Mouse (Mus musculus): Measurements from ENCODE around the gene P2ry6. TPM values are rescaled to one million over a fixed set of nuclear protein-coding genes. Genes with fewer than 3 reads are reported as not detected.

P2ry6 gene
- polyA plus RNA-seq, 1 experiment from 2014 or later = 3.0 TPM

DNA sequence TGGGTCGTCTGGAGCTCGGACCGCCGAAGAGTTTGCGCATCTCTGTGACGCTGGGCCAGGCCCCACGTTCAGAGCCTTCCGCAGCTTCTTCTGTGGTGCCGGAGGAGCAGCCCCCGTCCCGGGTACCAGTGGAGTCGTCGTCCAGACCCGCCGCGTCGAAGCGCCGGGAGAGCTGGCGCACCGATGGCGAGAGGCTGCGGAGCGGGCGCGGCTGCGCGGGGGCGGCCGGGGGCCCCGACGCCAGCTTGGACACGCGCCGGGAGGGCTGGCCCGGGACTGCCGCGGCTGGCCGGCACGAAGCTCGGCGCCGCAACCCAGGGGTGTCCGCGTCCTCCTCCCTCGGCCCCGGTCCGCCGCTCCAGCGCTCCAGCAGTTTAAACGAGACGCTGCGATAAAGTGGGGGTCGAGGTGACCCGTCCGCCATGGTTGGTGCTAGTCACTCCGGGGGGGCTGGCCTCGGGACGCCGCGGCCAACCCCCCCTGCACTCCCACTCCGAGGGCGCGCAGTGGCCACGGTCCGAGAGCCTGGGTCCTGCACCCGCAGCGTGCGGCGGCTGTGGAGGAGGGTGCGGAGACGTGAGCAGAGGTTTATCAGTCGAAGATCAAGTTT, 43.0 kb downstream of the P2ry6 start:
- Histone ChIP-seq H3K27ac (replicated peaks) (peak overlapping the region; percentile 99), H3K36me3 (replicated peaks) (peaks cover 31% of the 10 kb centered on the region), H3K9me3 (no peaks in the 10 kb centered on the region), H3K4me1 (peaks cover 63% of the 10 kb centered on the region), H3K4me3 (peak overlapping the region; percentile 91), H3K27me3 (replicated peaks; ENCODE audit: low read depth, poor library complexity, severe bottlenecking) (peaks cover 5% of the 10 kb centered on the region; the same call in 1 of the 2 replicates)
- DNase-seq (ENCODE audit: low spot score) = no peak
- under 1% methylated on average over 73 of the region's 73 CpGs for WGBS

DNA sequence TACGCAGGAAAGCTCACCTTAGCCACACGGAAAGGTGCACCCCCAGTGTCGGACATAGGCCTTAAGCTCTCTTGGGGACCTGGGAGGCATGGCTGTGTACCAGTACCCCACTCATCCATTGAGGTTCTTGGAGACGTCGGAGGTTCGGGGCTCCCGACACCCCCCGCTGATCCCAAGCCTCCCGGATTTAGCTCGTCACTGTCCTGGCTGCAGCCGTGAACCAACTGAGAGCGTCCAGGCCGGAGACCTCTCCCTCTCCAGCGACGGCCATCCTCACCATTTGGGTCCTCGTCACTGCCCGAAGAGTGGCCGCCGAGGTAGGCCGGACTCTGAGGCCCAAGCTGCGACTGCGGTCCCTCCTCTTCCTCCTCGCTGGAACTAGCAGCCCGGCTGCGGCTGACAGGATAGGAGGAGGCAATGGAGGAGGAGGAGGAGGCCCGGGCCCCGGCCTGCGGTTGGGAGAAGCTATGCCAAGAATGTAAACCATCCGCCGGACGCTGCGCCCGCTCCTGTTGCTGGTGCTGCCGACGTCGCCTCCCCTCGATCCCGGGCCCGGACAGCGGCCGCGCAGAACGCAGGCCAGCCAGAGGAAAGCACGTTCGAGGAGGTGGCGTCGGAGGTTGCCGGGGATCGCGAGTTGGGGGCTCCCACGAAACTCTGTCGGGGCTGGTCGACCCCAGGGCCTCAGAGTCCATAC, 43.7 kb downstream of the P2ry6 start:
- Histone ChIP-seq H3K27me3 (replicated peaks; ENCODE audit: low read depth, poor library complexity, severe bottlenecking) (peaks cover 5% of the 10 kb centered on the region; the same call in 1 of the 2 replicates), H3K36me3 (replicated peaks) (peaks cover 36% of the 10 kb centered on the region), H3K4me1 (peaks cover 69% of the 10 kb centered on the region), H3K4me3 (peak overlapping the region; percentile 91), H3K27ac (replicated peaks) (peak overlapping the region; percentile 99), H3K9me3 (no peaks in the 10 kb centered on the region)
- 2% methylated on average over 53 of the region's 53 CpGs for WGBS
- peak; percentile 87 for DNase-seq (ENCODE audit: low spot score)

DNA sequence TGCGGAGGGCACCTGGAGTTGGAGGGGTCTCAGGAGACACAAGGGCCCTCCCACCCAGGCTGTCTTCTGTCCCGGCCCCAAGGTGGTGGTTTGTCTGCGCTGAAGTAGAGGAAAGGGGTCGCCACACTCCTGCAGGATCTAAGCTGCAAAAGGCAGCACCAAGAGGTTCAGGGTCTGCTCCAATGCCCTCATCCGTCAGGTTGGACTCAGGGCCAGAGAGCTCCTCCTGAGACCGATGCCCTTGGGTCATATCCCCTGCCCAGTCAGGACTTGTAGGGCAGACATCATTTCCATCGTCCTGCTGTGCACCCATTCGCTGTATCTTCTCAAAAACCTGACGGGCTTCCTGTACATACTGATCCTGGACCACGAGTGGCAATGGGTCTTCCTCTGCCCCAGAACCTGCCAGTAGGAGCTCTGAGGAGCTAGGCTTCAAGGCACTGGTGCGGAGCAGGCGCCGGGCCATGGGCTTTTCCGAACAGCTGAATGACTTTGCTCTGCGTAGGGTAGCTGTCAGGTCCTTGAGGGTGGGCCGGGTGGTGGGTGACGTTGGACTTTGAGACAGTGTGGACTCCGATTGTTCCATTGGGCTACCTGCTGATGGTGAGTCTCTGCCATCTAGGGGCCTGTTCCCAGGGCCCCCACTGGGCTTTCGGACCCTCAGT, 44.7 kb downstream of the P2ry6 start:
- peaks cover 45% of the 10 kb centered on the region for H3K36me3 ChIP-seq (replicated peaks)
- DNase-seq (ENCODE audit: low spot score) = no peak
- H3K9me3 ChIP-seq = no peaks in the 10 kb centered on the region
- H3K4me3 ChIP-seq = peak overlapping the region; percentile 91
- WGBS = 75% methylated on average over 19 of the region's 19 CpGs
- peak overlapping the region; percentile 99; the same call in 1 of the 2 replicates for H3K27ac ChIP-seq (replicated peaks)
- H3K4me1 ChIP-seq = peaks cover 79% of the 10 kb centered on the region
- peaks cover 5% of the 10 kb centered on the region; the same call in 1 of the 2 replicates for H3K27me3 ChIP-seq (replicated peaks; ENCODE audit: low read depth, poor library complexity, severe bottlenecking)

DNA sequence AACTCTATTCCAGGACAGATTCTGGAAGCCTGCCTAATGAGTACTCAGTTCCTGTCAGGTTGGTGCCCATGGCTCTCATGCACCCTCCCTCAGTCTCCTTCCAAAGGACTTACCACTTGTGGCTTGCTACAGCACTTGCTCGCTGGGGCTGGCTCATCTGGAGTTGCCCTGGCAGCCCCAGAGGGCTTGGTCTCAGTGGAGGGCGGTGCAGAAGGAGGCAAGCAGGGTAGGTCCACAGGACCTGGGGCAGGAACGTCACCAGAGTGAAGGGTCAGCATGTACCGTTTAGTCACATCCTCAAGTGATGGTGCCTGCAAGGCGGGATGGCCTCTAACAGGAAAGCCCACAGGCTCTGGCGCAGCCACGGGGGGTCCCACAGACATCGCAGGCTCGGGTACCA, 46.0 kb downstream of the P2ry6 start:
- DNase-seq (ENCODE audit: low spot score) = no peak
- Histone ChIP-seq H3K36me3 (replicated peaks) (peaks cover 59% of the 10 kb centered on the region), H3K4me3 (peak overlapping the region; percentile 91), H3K9me3 (no peaks in the 10 kb centered on the region), H3K4me1 (peaks cover 92% of the 10 kb centered on the region), H3K27me3 (replicated peaks; ENCODE audit: low read depth, poor library complexity, severe bottlenecking) (no peaks in the 10 kb centered on the region), H3K27ac (replicated peaks) (0 out of 2 replicates have a peak overlapping the region, but pooled peaks have one; percentile 0)
- WGBS = 55% methylated on average over 9 of the region's 9 CpGs

DNA sequence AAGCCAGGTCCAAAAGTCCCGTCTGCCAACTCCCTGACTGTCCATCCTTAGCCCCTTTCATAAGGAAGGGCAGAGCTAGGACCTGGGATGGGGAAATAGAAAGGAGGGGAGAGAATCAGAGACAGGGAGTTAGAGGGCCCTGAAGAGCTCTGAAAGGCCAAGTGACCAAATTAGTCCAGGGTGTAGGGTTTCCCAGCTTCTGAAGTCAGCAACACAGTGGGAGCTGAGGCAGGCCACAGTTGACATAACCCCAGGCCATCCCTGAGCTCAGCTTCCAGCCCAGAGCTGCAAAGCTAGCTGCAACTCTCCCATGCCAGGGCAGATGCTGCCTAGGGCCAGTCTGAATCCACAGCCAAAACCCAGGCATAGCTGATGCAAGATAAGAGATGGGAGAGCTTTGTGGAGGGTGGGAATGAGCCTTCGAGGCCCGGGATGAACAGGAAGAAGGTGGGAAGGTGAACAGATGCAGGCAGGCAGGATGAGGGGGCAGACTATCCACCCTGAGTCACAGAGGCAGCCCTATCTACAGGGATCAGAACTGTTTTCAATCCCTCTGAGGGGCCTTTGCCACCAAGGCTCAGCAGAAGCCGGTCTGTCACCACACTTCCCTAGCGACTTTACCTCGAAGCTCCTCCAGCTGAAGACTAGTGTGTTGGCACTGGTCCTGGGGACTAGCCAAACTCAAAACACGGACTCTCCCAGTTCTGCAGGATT, 47.0 kb downstream of the P2ry6 start:
- Histone ChIP-seq H3K27me3 (replicated peaks; ENCODE audit: low read depth, poor library complexity, severe bottlenecking) (no peaks in the 10 kb centered on the region), H3K4me3 (peak overlapping the region; percentile 91), H3K4me1 (peaks cover 97% of the 10 kb centered on the region), H3K36me3 (replicated peaks) (peaks cover 69% of the 10 kb centered on the region), H3K9me3 (no peaks in the 10 kb centered on the region), H3K27ac (replicated peaks) (peak overlapping the region; percentile 51)
- peak; percentile 37 for DNase-seq (ENCODE audit: low spot score)
- WGBS = 23% methylated on average over 7 of the region's 7 CpGs

DNA sequence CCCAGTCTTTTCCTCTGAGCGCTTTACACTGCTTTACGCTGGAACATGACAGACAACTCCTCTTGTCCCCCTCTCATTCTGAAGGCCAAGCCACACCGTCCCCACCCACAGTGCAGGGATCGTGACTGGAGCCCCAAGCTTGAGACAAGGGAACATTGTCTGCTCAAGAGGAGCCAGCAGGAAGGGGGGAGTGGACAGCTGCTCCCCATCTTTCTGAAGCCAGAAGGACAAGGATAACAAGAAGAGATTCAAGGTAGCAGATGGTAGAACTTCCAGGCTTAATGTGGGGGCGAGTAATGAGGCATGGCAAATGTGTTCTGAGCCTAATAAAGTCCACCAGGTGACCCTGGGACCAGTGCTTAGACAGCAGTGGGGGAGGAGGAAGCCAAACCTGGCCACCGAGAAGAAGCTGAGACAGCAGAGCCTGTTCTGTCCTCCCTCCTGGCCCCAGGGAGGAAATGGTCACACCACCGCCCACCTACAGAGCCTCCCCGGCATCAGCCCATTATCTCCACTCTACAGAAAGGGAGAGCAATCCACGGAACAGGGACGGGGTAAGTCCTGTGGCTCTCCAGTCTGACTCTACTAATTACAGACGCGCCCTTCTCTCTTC, 48.0 kb downstream of the P2ry6 start:
- H3K9me3 ChIP-seq = no peaks in the 10 kb centered on the region
- peak overlapping the region; percentile 51 for H3K27ac ChIP-seq (replicated peaks)
- no peak for DNase-seq (ENCODE audit: low spot score)
- no peaks in the 10 kb centered on the region for H3K27me3 ChIP-seq (replicated peaks; ENCODE audit: low read depth, poor library complexity, severe bottlenecking)
- peak overlapping the region; percentile 91 for H3K4me3 ChIP-seq
- H3K36me3 ChIP-seq (replicated peaks) = peaks cover 79% of the 10 kb centered on the region
- H3K4me1 ChIP-seq = peaks cover 100% of the 10 kb centered on the region
- WGBS = 19% methylated on average over 12 of the region's 12 CpGs

DNA sequence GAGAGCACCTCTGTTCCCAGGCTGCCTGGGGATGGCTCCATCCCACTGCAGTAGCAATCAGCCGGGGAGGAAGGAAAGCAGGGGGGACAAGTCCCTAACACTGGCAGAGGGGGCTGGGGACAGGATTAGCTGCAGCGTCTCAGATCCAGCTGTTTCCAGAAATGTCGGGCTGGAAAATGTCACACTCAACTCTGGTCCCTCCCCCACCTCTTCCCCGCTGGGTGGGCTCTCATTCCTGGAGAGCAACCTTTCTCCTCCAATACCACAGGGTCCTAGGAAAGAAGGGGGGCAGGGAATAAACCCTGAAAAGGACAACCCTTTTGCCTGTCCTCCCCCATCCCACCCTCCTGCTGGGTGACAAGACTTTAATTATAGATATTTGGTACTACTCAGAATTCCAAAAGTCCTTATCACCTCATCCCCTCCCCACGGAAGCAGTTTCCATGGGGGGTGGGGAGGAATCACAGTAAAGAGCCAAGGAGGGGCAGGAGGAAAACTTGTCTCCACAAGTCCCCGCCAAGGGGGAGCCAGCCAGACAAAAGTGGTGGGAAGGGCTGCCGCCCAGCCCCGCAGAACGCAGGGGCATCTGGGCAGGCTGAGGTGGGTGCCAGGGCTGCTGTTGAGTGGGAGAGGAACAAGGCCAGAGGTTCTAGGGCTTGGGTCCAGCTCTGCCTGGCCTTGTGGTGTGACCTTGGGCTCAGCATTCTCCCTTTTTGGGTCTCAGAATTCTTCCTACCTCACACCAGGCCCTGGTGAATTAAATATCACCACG, 49.6 kb downstream of the P2ry6 start:
- Histone ChIP-seq H3K4me3 (peak overlapping the region; percentile 91), H3K9me3 (no peaks in the 10 kb centered on the region), H3K27me3 (replicated peaks; ENCODE audit: low read depth, poor library complexity, severe bottlenecking) (no peaks in the 10 kb centered on the region), H3K36me3 (replicated peaks) (peaks cover 92% of the 10 kb centered on the region), H3K27ac (replicated peaks) (peak overlapping the region; percentile 69), H3K4me1 (peaks cover 100% of the 10 kb centered on the region)
- WGBS = 21% methylated on average over 10 of the region's 10 CpGs
- no peak for DNase-seq (ENCODE audit: low spot score)

DNA sequence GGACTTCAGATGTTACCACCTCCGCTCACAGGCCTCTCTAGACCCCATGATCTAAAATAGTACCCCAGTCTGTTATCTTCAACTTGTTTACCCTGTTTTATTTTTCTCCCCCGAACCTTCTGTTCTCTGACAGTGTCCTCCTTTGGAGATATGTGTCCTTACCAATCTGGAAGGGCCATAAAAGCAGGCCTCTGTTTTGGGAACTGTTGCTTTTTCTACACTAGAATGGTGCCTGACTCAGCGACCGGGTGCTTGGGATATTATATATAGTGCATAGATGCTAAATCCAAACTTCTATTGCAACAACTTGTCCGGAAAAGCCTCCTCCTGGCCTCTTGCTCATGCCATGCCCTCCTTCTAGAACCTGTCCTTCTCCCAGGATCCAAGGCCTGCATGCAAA, 50.2 kb downstream of the P2ry6 start:
- peaks cover 92% of the 10 kb centered on the region for H3K36me3 ChIP-seq (replicated peaks)
- peaks cover 100% of the 10 kb centered on the region for H3K4me1 ChIP-seq
- DNase-seq (ENCODE audit: low spot score) = no peak
- H3K27ac ChIP-seq (replicated peaks) = peak overlapping the region; percentile 69; the same call in 1 of the 2 replicates
- peak overlapping the region; percentile 91 for H3K4me3 ChIP-seq
- H3K9me3 ChIP-seq = no peaks in the 10 kb centered on the region
- H3K27me3 ChIP-seq (replicated peaks; ENCODE audit: low read depth, poor library complexity, severe bottlenecking) = no peaks in the 10 kb centered on the region
- 87% methylated on average over 5 of the region's 5 CpGs for WGBS

DNA sequence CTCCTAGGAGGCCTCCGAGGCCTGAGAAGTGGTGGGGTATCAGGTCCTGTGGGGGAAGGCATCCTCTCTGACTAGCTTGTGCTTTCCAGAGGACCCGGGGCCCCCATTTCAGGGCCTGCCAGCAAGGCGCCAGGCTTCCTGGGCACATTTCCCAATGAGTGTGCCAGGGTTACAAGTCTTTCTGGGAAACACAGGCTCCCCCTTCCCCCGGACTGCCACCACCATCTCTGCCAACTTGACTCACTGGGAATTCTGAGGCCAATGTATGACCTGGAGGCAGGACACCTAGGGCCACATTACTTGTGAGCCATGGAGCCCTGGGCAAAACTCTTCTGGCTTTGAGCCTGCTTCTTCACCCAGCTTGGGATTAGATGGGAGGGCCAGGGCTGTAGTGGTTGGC, 51.5 kb downstream of the P2ry6 start:
- Histone ChIP-seq H3K27me3 (replicated peaks; ENCODE audit: low read depth, poor library complexity, severe bottlenecking) (no peaks in the 10 kb centered on the region), H3K36me3 (replicated peaks) (peaks cover 89% of the 10 kb centered on the region), H3K4me1 (peaks cover 100% of the 10 kb centered on the region), H3K9me3 (no peaks in the 10 kb centered on the region), H3K27ac (replicated peaks) (peak overlapping the region; percentile 24; the same call in 1 of the 2 replicates), H3K4me3 (no peak overlapping the region)
- 92% methylated on average over 4 of the region's 4 CpGs for WGBS
- no peak for DNase-seq (ENCODE audit: low spot score)

DNA sequence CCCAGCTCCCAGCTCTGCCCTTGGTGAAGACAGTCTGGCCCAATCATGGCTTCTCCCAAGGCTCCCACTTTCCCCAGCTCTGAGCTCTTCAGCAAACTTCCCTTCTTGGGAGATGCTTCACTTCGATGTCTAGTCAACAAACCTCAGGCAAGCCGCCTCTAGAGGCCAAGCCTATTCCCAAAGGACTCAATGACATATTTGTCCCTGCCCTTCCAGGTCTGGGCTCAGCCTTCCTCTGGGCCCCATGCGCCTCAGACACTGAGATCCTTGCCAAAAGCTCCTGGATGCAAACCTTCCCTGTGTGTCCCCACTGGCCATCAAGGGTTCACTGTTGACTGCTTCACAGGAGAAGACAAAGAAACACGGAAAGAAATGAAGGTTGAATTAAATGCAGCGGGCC, 53.2 kb downstream of the P2ry6 start:
- Histone ChIP-seq H3K36me3 (replicated peaks) (peaks cover 94% of the 10 kb centered on the region), H3K27me3 (replicated peaks; ENCODE audit: low read depth, poor library complexity, severe bottlenecking) (no peaks in the 10 kb centered on the region), H3K27ac (replicated peaks) (no peak overlapping the region), H3K9me3 (no peaks in the 10 kb centered on the region), H3K4me3 (no peak overlapping the region), H3K4me1 (peaks cover 100% of the 10 kb centered on the region)
- DNase-seq (ENCODE audit: low spot score) = no peak
- WGBS = 93% methylated on average over 5 of the region's 5 CpGs

DNA sequence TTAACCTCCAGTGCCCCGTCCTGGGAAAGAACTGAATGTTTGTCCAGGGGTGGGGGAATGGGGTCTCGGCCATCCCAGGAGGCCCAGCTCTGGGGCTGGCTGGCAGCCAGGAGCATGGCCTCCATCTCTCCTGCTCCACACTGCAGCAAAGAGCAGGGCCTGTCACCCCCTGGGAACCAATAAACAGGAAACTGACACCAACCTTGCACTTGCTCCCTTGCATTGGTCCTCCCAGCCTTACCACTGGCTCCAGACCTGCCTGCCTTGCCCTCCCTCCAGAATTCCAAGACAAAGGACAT, 54.7 kb downstream of the P2ry6 start:
- H3K27ac ChIP-seq (replicated peaks) = peak overlapping the region; percentile 82
- peak; percentile 80 for DNase-seq (ENCODE audit: low spot score)
- H3K4me1 ChIP-seq = peaks cover 100% of the 10 kb centered on the region
- no peaks in the 10 kb centered on the region for H3K27me3 ChIP-seq (replicated peaks; ENCODE audit: low read depth, poor library complexity, severe bottlenecking)
- no peaks in the 10 kb centered on the region for H3K9me3 ChIP-seq
- 11% methylated on average over 2 of the region's 2 CpGs for WGBS
- H3K36me3 ChIP-seq (replicated peaks) = peaks cover 95% of the 10 kb centered on the region
- H3K4me3 ChIP-seq = peak overlapping the region; percentile 35
